19 mouse cellular contexts compared by ENCODE assay signal in the genomic region with DNA sequence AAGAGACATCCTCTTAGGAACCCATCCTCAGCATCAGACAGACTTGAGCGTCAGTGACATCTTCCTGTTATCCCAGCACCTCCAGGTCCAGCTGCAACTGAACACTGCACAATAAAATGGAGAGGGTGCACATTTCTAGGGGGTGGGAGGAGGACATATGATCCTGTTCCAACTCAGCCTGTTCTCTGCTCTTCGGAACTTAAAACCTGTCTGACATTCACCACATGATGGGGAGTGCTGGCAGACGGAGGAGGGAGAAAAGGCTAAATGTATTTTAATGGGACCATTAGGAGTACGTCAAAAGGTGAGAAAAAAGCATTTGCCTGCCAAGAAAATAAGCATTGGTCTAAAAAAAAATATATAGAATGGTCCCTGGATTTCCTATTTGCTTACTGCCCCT.
DNase-seq lines count a peak whose midpoint lies in the region; ATAC-seq and TF ChIP-seq lines count a peak whose summit lies in the region.
"Had no signal": no experiment of that assay in that cellular context is flagged by ENCODE, and none has a peak within 500 bp of the region (broad histone marks: within the 10 kb centered on the region; RNA-seq: fewer than 3 reads in every experiment).

No protein-coding gene starts in this region.

- no peak for TF ChIP-seq CTCF in kidney, postnatal 0 days (IDR thresholded peaks at IDR 0.05; ENCODE audit: low read depth)

- H3K36me3 ChIP-seq in kidney, embryonic 15.5 days = no peaks in the 10 kb centered on the region
- H3K36me3 ChIP-seq in kidney, postnatal 0 days (ENCODE audit: insufficient read depth, low read length) = no peaks in the 10 kb centered on the region
- H3K36me3 ChIP-seq in limb, embryonic 14.5 days (ENCODE audit: control insufficient read depth, insufficient read depth, low read length) = no peaks in the 10 kb centered on the region
- H3K36me3 ChIP-seq: embryonic facial prominence, embryonic 10.5 days; embryonic facial prominence, embryonic 12.5 days; forebrain, embryonic 15.5 days had no signal

- H3K27ac ChIP-seq in kidney, embryonic 15.5 days = no peak overlapping the region
- H3K27ac ChIP-seq in kidney, postnatal 0 days = no peak overlapping the region
- H3K27ac ChIP-seq in limb, embryonic 14.5 days (replicated peaks; ENCODE audit: low read depth, low read length) = no peak overlapping the region
- H3K27ac ChIP-seq: embryonic facial prominence, embryonic 10.5 days; embryonic facial prominence, embryonic 12.5 days; forebrain, embryonic 13.5 days; forebrain, embryonic 15.5 days had no signal

- no peak overlapping the region for H3K9ac ChIP-seq in kidney, embryonic 15.5 days
- no peak overlapping the region for H3K9ac ChIP-seq in kidney, postnatal 0 days (ENCODE audit: low read depth, low read length)
- no peak overlapping the region for H3K9ac ChIP-seq in limb, embryonic 14.5 days (ENCODE audit: low read depth, low read length, severe bottlenecking)
- H3K9ac ChIP-seq: embryonic facial prominence, embryonic 12.5 days; forebrain, embryonic 13.5 days; forebrain, embryonic 15.5 days had no signal

- no peaks in the 10 kb centered on the region for H3K9me3 ChIP-seq in kidney, embryonic 15.5 days (replicated peaks)
- H3K9me3 ChIP-seq in kidney, postnatal 0 days (replicated peaks; ENCODE audit: low read length) = no peaks in the 10 kb centered on the region
- H3K9me3 ChIP-seq in limb, embryonic 14.5 days (ENCODE audit: control insufficient read depth, low read length) = no peaks in the 10 kb centered on the region
- H3K9me3 ChIP-seq: embryonic facial prominence, embryonic 10.5 days; embryonic facial prominence, embryonic 12.5 days; forebrain, embryonic 13.5 days; forebrain, embryonic 15.5 days had no signal

- H3K4me3 ChIP-seq in kidney, embryonic 15.5 days (replicated peaks) = no peak overlapping the region
- H3K4me3 ChIP-seq in kidney, postnatal 0 days (replicated peaks; ENCODE audit: low read depth, low read length) = no peak overlapping the region
- H3K4me3 ChIP-seq in limb, embryonic 14.5 days (replicated peaks; ENCODE audit: low read length) = no peak overlapping the region
- H3K4me3 ChIP-seq: embryonic facial prominence, embryonic 10.5 days; embryonic facial prominence, embryonic 12.5 days; forebrain, embryonic 13.5 days; forebrain, embryonic 15.5 days had no signal

- 33% methylated on average over 4 of the region's 4 CpGs for WGBS in kidney, embryonic 15.5 days
- 37% methylated on average over 4 of the region's 4 CpGs for WGBS in kidney, postnatal 0 days
- WGBS in limb, embryonic 14.5 days = 25% methylated on average over 4 of the region's 4 CpGs

- TF ChIP-seq POLR2A in limb, embryonic 14.5 days (IDR thresholded peaks at IDR 0.05; ENCODE audit: borderline replicate concordance, extremely low read depth, insufficient read depth, insufficient read length) = no peak

- no peak for ATAC-seq in kidney, embryonic 15.5 days (replicated peaks; ENCODE audit: low FRiP score)
- ATAC-seq in kidney, postnatal 0 days (replicated peaks; ENCODE audit: low FRiP score, low read depth) = no peak
- ATAC-seq in limb, embryonic 14.5 days (ENCODE audit: low FRiP score, low read depth) = peak; percentile 81
- ATAC-seq: forebrain, embryonic 13.5 days; forebrain, embryonic 15.5 days had no signal

- DNase-seq in kidney, postnatal 4 days = no peak
- peak; percentile 52 for DNase-seq in kidney, postnatal 0 days (ENCODE audit: low spot score)
- no peak for DNase-seq in kidney, postnatal 25 days
- DNase-seq in limb, embryonic 14.5 days (ENCODE audit: low spot score) = no peak
- DNase-seq in embryo, embryonic 10.5 days (ENCODE audit: low spot score) = no peak
- DNase-seq: adrenal gland, adult 2 months; adrenal gland, postnatal 10 days; adrenal gland, postnatal 25 days; cerebellum, adult 11 months; cerebellum, adult 18-20 months; cerebellum, adult 8-10 months; cerebellum, adult 9-11 months; cerebellum, postnatal 14 days; cerebellum, postnatal 36 days had no signal

- peaks cover 19% of the 10 kb centered on the region for H3K4me1 ChIP-seq in kidney, embryonic 15.5 days
- H3K4me1 ChIP-seq in kidney, postnatal 0 days (replicated peaks; ENCODE audit: insufficient read depth, low read length) = no peaks in the 10 kb centered on the region
- H3K4me1 ChIP-seq in limb, embryonic 14.5 days (ENCODE audit: control insufficient read depth, insufficient read depth, low read length) = peaks cover 18% of the 10 kb centered on the region
- H3K4me1 ChIP-seq: forebrain, embryonic 15.5 days had no signal

- 0 out of 2 replicates have a peak overlapping the region, but pooled peaks have one; percentile 9 for H3K4me2 ChIP-seq in kidney, embryonic 15.5 days
- 0 out of 2 replicates have a peak overlapping the region, but pooled peaks have one; percentile 17 for H3K4me2 ChIP-seq in kidney, postnatal 0 days (ENCODE audit: low read length)
- H3K4me2 ChIP-seq in limb, embryonic 14.5 days (replicated peaks; ENCODE audit: low read depth, low read length, severe bottlenecking) = no peak overlapping the region
- H3K4me2 ChIP-seq: embryonic facial prominence, embryonic 12.5 days; forebrain, embryonic 13.5 days; forebrain, embryonic 15.5 days had no signal

- 0 out of 2 replicates have a peak, but pooled peaks cover 4% of the 10 kb centered on the region for H3K27me3 ChIP-seq in kidney, embryonic 15.5 days
- H3K27me3 ChIP-seq in kidney, postnatal 0 days (ENCODE audit: insufficient read depth, low read length) = no peaks in the 10 kb centered on the region
- H3K27me3 ChIP-seq in limb, embryonic 14.5 days (ENCODE audit: control insufficient read depth, insufficient read depth, low read length) = no peaks in the 10 kb centered on the region
- H3K27me3 ChIP-seq: forebrain, embryonic 13.5 days; forebrain, embryonic 15.5 days had no signal
